Mouse (Mus musculus): ENCODE measurements around the gene Zhx3.
A peak's percentile ranks its signal among the peaks of the same experiment; 100 is the strongest.

Zhx3 gene

DNA sequence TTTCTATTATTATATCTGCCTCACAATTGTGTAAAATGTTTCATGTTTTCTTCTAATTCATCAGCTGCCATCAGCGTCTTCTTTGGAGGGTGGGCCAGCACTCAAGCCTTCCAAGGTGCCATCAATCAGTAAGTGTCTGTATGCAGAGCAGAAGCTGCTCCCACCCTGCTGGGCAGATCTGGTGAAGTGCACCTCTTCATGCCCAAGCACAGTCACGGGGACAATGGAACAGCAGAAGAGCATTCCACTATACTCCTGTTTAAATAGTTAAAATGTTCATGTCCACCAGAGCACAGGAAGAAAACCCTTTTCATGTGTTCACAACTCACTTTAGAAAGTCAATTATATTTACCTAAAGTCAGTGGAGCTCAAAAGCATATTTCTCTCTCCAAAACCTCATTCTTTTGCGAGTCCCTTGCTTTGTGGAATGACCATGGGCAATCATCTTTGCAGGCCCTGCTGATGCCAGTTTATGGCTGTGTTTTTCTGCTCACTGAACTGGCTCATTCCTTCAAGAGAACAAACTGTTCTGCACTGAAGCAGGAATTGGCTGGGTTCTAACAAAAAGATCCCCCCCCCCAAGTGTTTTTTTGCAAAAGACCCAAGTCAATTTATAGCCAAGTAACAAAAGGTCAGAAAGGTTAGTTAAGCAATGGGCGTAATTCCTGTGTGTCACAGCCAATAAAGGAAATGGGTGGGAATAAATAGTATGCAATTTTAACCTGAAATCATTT lies 67.8 kb downstream of the Zhx3 start:
- peak; percentile 16 for DNase-seq (ENCODE audit: low spot score)

DNA sequence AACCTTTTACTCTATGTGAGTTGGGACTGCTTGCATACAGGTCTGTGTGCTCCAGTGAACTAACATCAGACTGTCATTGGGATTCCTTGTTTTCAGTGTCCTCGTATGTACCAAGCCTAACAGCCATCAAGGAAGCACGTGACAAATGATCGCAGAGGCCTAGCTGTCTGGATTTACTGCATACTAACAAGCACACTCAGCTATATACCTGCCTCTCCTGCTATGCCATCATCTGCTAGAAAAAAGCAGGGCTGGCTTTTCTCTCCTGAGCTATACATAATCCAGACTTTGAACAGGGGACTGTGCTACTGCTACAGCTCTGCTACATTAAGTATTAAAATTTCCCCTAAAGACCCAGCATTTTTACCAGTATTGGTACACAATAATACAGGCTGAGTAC lies 70.5 kb downstream of the Zhx3 start:
- DNase-seq (ENCODE audit: low spot score) = no peak

DNA sequence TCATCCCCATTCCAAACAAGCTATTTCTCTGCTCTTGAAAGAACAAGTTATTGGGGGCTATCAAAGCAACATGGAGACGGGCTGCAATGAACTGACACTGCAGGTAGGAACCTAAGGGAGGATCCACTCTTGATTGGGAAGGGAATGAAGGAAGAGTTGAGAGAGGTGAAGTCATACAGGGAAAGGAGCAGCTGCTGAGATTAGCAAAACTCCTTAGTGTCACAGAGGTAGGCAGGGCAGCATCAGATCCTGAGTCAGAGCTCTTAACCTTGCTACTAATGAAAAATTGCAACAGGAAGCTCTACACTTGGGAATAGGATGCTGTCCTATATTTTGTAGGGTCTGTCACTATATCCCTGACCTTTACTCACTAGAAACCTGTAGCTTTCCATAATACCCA lies 71.8 kb downstream of the Zhx3 start:
- DNase-seq (ENCODE audit: low spot score) = no peak

DNA sequence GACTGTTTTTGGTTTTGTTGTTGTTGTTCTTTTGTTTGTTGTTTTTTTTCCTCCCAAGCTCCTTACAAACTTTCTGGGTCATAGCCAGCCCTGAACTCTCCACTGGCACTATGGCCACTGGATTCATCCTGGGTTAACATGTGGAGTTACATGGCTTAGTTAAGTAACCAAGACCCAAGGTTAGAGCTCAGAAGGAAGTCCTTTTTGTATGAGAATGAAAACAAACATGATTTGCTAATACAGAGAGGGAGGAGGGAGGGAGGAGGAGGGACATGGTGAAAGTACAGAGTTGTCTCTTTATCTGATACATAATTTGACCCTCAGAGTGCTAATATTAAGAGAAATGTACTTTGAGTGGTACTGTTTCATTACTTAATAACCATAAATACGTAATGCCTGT lies 74.6 kb downstream of the Zhx3 start:
- no peak for DNase-seq (ENCODE audit: low spot score)

DNA sequence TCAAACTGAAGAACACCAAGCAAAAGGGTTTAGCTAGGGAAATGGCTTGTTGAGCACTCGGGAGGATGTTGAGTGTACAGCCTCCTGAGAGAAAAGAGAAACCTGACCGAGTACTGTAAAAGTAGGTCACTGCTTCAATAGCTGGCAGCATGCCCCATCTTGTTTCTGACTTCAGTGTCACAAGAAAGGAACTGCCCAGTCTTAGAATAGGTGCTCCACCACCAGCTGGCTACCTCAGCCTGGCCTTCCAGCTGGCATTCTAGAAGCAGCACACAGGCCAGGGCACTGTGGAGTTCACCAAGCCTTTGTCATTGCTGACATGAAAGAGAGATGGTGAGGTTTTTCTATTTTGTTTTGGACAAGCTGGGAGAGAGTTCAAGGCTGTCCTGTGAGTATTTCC lies 75.8 kb downstream of the Zhx3 start:
- DNase-seq (ENCODE audit: low spot score) = peak; percentile 72

DNA sequence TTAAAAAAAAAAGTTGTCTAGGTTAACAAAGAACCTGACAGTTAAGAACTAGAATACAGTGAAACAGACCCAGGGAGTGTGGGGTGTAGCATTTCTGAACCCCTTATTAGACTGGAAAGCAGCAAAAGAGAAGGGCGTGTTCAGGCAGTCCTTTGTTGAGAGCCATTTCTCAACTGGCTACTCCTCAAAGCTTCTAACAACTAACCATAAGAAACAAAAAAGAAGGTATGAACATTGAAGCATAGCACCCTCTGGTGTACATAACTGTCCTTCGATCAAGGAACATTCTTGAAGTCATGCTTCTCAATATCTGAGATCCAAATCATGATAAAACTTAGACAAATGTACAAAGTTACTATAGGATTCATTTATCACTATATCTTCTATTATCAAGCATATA lies 79.7 kb downstream of the Zhx3 start:
- no peak for DNase-seq (ENCODE audit: low spot score)

DNA sequence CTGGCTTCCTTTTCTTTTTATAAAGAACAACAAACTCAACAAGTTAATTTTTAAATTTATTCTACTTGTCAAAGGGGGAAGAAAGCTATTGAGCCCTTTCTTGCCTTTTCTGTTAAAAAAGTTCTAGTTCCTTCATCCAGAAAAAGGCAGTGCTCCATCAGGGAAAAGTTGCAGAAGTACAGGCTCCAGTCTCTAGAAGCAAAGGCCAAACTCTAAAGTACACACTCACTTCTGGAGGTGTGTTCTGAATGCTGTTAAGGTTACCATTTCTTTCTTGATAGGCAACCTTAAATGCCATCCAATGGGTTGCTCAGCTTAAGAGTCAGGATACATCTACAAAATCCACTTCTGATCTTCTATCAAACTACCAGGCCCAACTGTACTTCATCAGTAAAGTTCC lies 83.1 kb downstream of the Zhx3 start:
- DNase-seq (ENCODE audit: low spot score) = no peak

DNA sequence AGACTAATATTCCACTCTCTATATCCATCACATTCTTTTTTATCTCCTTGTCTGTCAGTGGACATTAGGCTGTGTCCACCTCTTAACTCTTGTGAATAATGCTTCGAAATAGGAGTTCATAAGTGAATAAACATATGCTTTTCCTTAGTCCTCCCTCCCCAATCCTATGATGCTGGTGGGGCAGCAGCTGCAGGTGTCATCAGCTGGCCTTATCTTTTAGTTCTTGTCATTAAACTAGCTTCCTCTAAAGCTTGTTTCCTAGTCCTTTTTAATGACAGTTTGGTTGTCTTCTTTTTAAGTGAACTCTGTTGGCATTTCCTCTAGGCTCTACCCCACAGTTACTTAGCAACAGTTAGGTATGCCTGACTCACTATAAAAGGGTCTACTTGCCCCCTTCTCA lies 83.8 kb downstream of the Zhx3 start:
- DNase-seq (ENCODE audit: low spot score) = no peak

DNA sequence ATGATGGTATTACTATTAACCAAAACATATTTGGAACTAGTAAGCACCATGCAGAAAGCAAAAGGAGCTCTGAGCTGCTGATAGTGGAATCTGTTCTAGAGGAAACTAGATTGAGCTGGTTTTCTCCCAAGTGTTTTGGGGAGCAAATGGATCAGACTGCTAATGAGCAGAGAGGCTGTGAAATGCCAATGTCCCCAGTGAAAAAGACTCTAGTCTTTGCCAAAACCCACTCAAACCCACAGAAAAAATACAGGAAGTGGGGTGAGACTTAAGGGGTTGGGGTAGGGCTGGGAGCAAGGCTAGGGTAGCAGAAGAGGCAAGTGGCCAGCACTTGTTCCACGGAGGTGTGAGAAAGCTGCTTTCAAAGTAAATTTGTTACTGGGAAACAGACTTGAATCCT lies 86.5 kb downstream of the Zhx3 start:
- no peak for DNase-seq (ENCODE audit: low spot score)

DNA sequence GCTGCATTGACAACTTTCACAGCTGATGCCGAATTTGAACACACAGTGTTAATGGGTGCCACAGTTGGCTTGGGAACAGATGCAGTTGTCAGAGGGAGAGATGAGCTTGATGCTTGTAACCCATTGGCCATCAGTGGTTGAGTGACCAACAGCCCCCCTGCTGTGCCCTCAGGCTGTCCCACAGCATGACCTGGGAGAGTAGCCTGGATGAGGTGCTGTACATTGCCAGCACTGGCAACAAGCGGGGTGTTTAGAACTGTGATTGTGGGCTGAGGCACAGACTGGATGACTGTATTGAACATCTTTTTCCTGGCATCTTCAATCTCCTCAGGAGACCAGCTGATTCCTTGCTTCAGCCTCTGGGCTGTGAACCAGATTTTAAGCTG lies 92.0 kb downstream of the Zhx3 start:
- DNase-seq (ENCODE audit: low spot score) = no peak

DNA sequence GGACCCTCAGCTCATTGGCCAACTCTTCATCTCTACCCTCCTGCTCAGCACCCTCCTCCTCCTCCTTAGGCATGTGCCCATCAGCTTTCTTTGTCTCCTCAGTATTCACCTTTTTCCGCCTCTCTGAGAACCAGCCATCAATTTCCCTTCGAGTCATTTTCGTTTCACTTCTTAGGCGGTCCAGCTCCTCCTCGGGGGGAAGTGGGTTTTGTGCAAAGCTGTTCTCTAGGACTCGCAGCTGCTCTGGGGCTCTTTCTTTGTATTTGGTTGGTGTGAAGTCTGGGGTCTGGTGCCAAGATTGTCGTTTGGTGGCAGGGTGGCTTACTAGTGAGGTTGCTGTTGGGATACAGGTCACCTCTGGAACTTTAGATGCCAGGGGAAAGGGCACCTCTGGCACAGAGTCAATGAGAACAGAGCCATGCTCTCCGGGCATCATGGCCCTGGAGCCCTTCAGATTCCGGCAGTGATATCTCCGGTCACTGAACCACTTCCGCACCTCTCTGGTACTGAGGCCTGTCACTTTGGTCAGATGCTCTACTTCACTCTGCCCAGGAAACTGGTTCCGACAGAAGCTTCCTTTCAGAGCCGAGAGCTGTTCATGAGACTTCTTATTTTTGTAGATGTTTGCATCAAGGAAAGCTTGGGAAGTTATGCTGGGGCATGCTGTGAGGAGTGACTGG lies 92.5 kb downstream of the Zhx3 start:
- DNase-seq (ENCODE audit: low spot score) = no peak

DNA sequence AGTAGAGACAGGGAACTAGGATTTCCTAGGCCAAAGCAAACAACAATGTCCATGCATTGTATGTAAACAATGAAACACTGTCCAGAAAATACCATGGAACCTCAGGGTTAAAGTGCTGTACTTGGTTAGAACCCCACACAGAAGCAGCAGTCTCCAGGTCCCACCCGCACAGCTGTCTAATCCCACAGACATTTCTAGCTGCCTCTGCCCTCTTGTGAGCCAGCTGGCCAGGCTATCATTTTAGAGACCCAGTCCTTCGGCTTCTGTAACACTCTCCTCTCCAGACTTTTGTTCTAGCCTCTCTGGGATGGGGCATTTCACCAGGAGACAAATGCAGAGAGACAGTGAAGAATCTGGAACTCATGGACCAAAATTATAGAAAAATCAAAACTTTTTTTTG lies 94.8 kb downstream of the Zhx3 start:
- no peak for DNase-seq (ENCODE audit: low spot score)

DNA sequence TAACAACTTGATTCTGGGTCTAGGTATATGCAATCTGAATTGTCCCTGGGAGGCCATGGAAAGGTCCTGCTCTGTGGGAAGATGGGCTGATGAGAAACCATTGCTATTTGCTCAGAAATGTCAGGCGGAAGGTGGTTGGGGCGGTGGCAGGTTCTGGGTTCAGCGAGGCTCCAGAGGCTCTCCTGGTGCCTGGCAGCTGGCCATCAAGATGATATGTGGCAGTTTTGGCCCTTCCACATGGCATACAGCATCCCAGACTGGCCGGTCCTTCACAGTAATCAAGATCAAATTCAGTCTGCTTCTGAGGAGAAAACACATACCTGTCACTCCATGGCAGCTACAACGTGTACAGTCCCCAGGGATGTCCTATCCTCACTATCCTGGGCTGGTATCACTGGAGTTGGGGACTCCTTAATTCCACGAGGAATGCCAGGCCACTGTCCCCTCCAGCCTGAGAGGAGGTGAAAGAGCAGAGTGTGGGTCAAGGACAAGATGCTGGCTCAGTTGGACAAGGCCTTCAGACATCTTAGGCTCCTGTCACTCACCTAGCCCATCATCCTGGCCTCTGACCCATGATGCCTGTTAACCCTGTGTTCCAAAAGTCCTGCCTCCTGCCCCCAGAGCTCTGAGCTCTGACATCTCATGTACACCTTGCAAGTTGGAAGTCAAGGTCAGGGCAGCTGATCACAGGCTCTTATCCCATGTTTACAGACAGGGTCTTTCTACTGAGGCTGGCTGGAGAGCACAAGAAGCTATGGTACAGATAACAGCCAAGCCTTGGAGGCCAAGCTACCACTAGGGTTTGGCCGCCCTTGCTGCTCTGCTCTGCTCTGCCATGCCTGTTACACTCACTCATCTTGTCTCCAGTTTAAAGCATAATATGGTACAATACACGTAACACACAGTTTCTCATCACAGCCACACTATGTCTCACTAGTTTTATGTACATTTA lies 101.2 kb downstream of the Zhx3 start:
- DNase-seq (ENCODE audit: low spot score) = no peak

DNA sequence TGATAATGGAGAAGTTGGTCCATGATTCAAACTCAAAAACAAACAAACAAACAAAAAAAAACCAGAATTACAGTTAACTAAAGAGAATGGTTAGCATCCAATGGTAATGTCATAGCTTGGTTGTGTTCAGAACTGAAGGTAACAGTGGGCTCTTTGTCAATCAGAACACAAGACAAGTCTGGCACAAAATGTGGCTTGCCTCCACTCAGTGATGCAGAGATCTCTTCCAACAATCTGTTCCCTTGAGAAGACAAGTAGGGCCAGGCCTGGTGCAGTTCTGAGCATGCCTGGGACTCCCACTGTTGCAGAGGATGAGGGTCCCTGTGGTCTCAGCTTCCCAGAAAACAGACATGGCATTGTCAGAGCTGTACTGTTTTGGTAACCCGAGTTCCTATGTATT lies 101.9 kb downstream of the Zhx3 start:
- no peak for DNase-seq (ENCODE audit: low spot score)

DNA sequence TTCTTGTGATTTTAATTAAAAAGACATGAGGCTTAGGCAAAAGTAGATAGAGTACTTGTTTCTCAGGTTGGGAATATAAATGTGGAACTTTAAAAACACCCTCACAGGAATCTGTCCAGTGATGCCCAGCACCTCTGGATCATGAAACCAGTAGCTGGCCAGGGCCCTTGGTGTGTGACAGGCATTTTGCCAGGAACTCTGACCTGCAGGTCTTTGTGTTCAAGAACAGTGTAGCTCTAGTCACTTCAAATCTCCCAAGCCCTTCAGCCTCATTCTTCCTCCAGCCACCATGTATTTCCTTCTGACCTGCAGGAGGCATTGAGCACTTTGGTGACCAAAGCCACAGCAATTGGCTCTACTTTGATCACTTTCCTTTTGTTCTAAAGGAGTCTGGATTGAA lies 102.4 kb downstream of the Zhx3 start:
- no peak for DNase-seq (ENCODE audit: low spot score)

DNA sequence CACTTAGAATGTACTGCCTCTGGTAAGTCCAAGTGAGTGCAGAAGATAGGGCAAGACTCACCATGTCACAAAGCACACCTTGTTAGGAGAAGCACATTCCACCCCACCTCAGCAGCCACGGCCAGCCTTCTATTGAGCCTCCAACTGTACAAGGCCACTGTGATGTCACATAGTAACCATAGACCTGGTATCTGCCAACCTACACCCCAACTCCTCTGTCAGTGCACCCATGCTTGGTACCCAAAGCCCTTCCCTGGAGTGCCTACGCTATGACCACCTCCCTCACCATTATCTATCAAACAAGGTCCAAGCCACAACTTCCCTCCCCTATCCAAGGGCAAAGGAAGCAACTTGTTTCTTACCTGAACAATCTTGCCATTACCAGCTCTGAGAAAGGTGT lies 103.8 kb downstream of the Zhx3 start:
- no peak for DNase-seq (ENCODE audit: low spot score)

DNA sequence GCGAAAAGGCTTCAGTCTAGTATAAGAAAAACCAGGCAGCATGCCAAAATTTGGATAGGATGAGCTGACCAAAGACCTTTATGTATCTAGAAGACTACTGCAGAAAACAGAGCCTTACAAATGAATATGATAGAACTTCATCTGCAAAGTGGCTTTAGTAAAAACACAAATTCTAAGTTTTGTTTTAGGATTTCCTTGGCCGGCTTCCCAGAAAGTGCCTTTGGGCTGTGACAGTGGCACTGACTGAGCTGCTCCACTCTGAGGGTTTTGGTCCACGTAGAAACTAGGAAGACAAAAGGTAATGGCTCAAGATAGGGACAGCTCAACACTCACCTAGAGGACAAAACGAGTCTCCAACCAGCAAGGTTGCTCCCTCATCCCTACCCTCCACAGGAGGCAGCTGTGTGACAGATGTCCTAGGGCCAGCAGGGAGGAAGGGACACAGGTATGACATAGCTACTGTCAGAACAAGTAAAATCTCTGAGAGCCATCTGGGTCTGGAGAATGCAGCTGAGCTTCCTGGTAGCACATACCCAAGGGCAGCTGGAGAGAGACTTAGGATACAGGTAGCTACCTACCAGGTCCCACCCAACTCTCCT lies 104.6 kb downstream of the Zhx3 start:
- no peak for DNase-seq (ENCODE audit: low spot score)

DNA sequence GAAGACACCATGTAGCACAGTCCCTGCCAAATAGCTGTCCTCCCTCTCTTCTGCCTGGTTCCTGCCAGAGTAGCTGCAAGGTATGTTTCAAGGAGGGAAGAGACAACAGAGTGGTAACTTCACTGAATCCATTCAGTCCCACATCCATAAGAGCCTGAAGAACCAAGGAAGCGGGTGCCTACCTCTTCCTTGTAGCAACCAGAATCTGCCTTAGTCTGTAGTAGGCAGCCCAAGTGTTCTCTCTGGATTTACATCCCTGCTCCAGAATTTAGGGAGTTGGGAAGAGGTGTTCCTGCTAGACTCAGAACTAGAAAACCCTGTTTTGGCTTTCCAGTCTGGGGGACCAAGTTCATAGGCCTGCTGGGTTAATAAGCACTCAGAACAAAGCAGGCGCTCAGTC lies 105.6 kb downstream of the Zhx3 start:
- DNase-seq (ENCODE audit: low spot score) = no peak

DNA sequence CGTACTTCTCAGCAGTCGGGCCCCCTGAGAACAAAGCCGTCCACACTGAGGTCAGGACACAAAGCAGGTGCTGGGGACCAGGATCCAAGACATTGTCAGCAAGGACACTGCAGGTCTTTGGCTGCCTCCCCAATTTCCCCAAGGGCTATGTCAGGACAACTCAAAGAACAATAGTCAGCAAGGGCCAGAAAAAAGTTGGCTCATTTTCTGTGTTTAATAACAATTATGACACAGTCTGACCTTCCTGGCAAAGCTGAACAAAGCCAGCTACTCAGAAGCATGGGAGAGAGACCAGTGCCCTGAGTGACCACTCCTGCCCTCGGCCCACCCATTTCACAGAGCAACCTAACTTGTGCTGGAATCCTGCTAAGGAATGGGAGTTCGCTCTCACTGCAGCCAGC lies 106.4 kb downstream of the Zhx3 start:
- peak; percentile 19 for DNase-seq (ENCODE audit: low spot score)

DNA sequence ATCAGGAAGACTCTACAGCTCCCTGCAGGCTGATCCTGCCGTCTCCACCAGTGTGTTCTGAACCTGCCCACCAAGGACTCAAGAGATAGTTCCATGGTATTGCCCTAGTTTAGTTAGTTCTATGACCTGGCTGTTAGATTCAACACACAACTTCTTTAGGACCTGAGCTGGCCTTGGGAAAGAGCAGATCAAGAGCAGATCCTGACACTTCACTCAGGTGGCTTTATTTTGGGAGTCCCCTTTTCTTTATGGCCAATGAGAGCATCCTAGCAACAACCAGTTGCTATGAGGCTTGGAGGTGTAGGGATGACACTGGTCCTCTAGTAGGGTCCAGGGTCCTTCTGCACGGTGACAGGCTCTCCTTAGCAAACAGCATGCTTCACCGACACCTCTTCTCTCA lies 107.7 kb downstream of the Zhx3 start:
- no peak for DNase-seq (ENCODE audit: low spot score)

DNA sequence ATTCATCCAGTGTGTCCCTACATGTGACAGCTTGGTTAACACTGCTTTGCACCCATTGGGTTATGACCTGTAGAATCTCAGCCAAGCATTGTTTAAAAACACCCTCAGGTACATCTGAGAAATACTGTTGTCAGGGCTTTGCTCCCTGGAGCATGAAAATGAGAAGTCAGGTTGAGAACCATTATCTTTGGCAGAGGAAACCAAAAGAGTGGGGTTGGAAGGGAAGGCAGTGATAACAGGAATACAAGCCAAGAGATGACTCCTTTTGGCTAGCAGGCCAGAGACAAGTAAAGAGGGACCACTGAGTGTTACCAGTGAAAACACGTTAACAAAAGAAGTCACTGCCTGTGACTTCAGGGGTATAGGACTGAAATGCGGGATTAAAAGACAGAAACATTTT lies 108.4 kb downstream of the Zhx3 start:
- no peak for DNase-seq (ENCODE audit: low spot score)

DNA sequence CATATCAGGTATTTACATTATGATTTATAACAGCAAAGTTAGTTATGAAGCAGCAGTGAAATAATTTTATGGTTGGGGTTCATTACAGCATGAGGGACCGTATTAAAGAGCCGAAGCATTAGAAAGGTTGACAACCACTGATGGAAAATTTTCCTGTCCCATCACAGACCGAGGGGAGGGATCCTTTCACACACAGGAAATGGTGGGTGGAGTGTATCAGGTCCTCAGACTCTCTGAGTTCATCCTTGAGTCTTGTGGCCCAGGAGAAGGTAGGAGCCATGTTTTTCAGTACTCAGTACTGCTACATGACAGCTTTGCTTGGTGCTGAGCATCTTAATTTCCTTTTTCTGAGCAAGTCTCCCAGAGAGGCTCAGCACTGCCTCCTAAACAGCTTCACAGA lies 109.0 kb downstream of the Zhx3 start:
- DNase-seq (ENCODE audit: low spot score) = no peak
